Mouse (Mus musculus) adrenal gland, postnatal 36 days (tissue): ENCODE data around the gene Padi3. TPM values are rescaled to one million over a fixed set of nuclear protein-coding genes. Genes with fewer than 3 reads are reported as not detected.

Source experiments
- DNase-seq, 2 experiments: peaks; one replicate each; pipeline ENCODE4 v3.0.0; 2021; ENCODE audit warnings: mixed read lengths in 1 of 2
- total RNA-seq, 2 experiments: library from RNA; stranded (reverse); gene quantifications; 2 replicates each; pipeline ENCODE4 v1.2.3; 2021

The Padi3 gene
- total RNA-seq, 2 experiments from 2014 or later = not detected

- peak; percentile 55 to 68 for DNase-seq
Observed at GRCm38 (mm10) chr4:140815996-140816917, 5.8 kb upstream of the Padi3 start.

- DNase-seq = no peak
Observed at GRCm38 (mm10) chr4:140815496-140815895, 5.0 kb upstream of the Padi3 start.

GRCm38 (mm10) chr4:140814241-140815225 is 4.1 kb upstream of the Padi3 start:
- peak; percentile 35 to 55 for DNase-seq

DNA sequence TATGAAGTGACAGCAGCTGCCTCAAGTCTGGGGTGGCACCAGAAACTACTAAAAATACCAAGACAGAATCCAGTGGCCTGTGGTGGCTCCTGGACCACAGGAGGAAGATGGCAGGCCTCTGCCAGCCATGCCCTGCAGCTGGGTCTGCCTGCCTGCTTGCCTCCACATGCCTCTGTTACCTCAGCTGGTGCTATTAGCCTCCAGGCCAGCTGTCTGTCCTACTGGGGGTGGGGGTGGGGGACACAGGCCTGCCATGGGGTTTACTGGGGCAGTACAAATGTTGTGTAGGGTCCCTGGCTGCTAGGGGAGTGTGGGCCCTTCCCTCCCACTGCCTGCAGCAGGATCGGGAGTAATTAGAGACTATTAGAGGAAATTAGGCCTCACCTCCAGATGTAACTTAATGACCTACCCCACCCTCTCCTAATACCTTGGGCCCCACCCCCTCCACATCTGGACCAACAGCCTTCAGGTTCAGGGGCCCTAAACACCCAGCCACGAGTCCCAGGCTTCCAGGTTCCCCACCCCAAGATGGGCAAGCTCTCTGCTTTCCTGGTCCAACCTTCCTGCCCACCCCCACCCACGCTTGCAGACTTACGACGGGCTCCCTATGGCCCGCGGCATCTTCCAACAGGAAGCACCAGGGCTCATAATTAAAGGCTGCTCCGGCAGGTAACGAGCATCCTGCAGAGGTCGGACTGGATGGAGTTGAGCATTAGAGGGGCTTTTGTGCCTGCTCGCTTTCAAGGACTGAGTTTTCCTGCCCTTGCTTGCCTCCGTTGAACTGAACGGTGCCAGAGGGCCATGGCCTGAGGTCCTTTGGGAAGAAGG is 3.1 kb upstream of the Padi3 start:
- DNase-seq = no peak

DNA sequence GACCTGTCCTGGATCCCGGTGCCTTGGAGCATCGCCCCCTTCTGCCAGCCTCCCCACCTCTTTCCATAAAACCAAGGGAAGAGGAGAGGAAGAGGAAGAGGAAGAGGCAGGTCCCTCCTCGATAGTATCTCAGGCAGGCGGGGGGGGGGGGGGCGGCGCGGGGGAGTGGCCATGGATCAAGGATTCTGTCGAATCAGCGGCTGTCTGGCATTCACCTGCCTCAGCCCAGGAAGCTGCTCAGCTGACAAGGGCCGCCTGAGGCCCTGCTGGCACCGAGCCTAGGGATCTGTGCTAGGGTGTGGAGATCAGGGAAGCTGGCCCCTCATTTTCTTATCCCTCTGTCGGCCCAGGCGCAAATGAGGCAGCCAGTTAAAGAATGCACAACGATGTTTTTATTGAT is 2.2 kb upstream of the Padi3 start:
- DNase-seq = no peak

GRCm38 (mm10) chr4:140812191-140812590 is 1.7 kb upstream of the Padi3 start:
- DNase-seq = no peak

DNA sequence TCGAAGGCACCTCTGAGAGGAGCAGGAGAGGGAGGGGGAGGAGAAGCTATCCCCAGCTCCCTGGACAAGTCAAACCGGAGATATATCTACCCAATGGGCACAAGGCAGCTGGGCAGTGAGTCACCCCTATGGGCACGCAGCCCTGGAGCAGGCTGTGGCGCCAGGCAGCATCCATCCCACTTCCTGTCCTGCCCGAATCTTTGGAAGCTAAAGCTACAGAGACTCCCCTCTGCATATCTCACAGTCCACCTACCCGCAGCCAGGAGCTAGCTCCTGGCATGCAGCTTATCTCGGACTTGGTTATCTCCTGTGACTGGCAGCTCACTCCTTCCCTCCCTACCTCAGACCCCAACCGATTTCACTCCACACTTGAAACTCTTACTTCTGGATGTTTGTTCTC is 1.3 kb downstream of the Padi3 start:
- DNase-seq = peak; percentile 75 to 79

DNA sequence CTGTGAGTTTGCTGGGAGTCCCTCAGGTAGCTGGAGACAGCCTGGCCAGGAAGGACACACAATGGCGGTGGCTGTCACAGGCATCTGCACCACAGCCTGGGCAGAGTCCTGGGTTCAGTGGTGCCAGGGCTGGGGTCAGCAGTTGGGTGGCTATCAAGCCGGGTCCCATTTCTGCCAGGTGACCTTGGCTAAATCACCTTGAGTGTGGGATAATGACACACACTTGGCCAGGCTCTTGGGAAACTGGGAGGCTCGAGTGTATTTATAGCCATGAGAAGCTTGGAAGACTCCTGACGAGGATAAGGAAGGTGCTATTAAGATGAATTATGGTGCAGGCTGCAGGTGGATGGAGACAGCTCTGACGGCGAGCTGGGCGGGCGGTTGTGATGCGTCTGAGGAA is 5.8 kb downstream of the Padi3 start:
- no peak for DNase-seq

DNA sequence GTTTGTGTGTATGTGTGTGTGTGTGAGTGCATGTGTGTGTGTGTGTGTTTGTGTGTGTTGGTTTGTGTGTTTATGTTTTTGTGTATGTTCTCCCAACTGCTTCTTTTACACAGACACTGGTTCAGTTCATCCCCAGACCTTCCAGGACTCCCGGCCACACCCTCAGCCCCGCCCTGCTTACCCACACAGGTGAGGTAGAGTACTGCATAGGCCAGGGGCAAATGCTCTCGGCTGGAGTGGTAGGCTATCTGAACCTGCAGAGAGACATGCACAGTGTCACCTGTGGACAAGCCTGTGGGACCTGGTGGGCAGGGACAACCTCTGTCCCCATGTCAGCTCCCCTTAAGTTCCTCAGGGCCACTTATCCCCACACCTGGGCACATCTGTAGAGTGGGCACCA is 9.1 kb downstream of the Padi3 start:
- no peak for DNase-seq

DNA sequence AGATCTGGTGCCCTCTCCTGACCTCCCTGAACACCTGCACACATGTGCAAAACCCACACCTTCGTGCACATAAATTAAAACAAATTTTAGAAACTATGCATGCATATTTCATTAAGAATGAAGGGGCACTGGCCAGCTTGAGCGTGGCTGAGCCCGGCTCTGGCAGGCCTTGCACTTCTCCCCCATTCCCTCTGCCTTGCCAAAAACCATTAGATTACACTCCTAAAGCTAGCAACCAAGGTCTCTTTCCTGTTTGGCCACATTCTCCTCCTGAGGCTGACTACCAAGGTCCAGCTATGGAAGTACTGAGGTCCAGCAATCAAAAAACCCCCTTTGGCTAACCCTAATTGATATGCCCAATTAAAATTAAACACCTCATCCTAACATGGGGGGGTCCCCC is 13.7 kb downstream of the Padi3 start:
- peak; percentile 43 to 45 for DNase-seq

DNA sequence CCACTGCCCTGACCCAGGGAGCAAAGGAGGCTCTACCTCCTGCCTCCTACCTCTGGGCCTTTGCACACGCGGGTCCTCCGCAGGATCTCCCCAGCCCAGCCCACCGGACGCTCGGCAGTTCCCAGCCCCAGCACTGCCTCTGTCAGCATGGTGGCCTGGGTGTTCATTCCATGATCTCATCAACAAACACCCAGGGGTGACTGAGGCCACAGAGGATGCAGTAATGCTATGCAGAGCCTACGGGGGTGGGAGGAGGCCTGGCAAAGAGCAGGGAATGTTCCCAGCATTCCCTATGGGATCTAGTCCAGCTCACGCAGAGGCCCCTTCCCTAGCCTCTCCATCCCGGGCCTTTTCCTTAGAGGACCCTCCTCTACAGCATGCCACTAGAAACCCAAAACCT is 15.8 kb downstream of the Padi3 start:
- DNase-seq = no peak

DNA sequence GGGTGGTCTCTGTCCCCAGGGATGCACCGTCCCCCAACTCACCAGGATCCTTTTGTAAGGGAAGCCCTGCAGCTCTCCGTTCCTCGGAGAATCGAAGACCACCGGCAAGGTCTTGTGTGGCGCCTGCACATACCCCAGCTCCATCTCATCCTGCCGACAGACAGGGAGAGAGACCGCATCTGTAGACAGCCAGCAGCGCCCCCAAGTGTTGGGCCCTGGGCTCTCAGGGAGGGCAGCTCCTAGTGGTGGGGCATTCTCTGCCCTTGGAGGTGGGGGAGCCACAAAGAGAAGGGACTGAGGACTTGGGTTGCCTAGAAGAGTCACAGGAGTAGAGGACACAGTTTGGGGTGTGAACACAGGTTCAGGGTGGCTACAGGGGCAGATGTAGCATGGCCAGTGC is 16.7 kb downstream of the Padi3 start:
- no peak for DNase-seq

DNA sequence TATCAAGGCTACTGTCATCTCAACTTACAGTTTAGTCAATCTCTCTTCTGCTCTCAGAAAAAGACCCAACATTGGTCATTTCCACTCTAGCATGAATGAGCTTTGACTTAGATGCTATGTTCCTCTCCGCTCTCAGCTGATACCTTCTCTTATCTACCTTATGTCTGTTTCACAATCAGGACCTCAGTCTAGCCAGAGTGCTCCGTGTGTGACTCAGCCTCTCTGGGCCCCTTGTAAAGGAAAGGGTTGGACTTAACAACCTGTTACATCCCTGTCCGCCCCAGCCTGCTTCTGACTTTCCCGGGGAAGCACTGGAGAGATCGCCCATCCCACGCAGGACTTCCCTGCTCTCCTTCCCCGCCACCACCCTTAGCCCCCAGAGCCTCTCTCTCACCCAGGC is 17.9 kb downstream of the Padi3 start:
- DNase-seq = no peak

- DNase-seq = no peak
Observed at GRCm38 (mm10) chr4:140791071-140791470, 19.4 kb downstream of the Padi3 start.

GRCm38 (mm10) chr4:140789983-140790382 is 20.5 kb downstream of the Padi3 start:
- no peak for DNase-seq

GRCm38 (mm10) chr4:140788983-140789382 is 21.5 kb downstream of the Padi3 start:
- DNase-seq = peak; percentile 73 to 75

GRCm38 (mm10) chr4:140788264-140788663 is 22.2 kb downstream of the Padi3 start:
- DNase-seq = no peak

- no peak for DNase-seq
Observed at GRCm38 (mm10) chr4:140787414-140787813, 23.0 kb downstream of the Padi3 start.

DNA sequence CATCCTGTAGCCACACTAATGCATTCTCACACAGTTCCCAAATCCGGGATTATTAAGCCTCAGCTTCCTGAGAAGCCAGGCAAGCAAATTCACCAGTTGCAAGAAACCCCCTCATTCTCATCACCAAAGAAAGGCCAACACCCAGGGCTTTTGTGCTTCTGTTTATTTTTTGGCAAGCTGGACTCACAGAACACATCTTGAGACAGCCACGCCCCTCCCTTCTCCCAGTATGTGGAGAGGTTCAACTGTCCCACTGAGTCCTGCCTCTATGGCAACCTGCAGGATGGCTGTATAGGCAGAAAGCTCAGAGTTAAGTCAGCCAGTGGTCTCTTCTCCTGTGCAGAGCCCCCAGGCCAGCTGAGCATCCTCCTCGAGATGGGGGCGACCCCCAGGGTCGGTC is 25.2 kb downstream of the Padi3 start:
- no peak for DNase-seq

DNA sequence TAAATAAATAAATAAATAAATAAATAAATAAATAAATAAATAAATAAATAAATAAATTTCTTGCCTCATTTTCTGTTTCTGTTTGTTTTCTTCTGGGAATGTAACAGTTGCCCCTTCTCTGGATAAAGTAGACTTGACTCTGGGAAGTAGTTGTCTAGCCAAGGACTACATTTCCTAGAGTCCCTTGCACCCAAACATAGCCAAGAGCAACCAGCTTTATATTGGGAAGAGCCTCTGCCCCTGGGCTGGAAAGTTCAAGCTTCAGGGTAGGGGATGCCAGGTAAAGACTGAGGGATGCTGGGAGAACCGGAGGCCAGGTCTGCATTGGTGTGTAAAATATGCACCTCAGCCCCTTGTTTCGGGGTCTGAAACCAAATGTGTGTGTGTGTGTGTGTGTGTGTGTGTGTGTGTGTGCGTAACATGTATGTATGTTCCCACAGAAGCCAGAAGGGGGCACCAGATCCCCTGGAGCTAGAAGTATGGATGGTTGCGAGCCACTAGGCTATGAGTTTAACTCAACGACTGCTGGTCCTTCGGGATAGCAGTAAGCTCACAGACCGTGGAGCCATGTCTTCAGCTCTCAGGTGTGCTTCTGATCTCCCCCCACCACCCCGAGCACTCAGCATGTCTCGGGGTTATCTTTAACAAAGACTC is 26.0 kb downstream of the Padi3 start:
- DNase-seq = no peak

GRCm38 (mm10) chr4:140782821-140783220 is 27.6 kb downstream of the Padi3 start:
- no peak for DNase-seq
